In the genomic region with DNA sequence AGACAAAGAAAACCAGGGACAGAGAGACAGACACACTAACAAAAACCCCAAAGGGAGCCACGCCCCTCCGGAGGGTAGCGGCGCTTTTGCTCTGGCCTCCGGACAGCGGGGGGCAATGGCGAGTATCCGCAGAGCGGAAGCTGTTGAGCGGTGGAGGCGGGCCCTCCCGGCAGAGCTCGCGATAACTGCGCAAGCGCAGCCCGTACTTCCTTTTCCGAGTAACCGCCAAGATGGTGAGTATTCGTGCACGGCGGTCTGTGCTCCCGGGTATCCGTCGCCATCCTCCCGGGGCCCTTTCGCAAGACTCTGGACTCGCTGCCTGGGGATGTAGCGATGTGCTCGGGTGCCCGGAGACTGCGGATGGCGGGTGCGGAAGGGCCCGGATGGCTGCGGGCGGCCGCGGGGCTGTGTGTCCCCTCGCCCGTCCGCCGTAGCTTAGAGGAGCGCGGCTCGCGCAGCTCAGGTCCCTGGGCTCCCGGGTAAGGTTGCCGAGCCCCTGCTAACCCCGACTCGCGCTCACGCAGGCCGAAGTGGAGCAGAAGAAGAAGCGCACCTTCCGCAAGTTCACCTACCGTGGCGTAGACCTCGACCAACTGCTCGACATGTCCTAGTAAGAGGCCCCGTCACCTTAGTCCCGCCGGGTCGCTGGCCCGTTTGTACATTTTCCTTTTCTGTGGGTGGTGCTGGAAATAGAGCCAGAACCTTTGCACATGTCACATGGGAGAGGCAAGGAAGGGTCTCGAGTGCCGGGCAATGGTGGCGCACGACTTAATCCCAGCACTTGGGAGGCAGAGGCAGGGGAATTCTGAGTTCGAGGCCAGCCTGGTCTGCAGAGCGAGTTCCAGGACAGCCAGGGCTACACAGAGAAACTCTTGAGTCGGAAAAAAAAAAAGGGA, we compare ENCODE assay signal across 8 mouse cellular contexts. TPM values are rescaled to one million over a fixed set of nuclear protein-coding genes. Genes with fewer than 3 reads are reported as not detected.
DNase-seq lines count a peak whose midpoint lies in the region; ATAC-seq lines count a peak whose summit lies in the region.

Rps15 (plus strand) TSS at position 203 of the 896 bp plus-strand sequence.

- peak; percentile 90 to 96 for ATAC-seq in hematopoietic stem cell, adult 5-6 weeks (replicated peaks in 1 of 2; ENCODE audit: insufficient read depth in 1 of 2, low FRiP score in 2 of 2, low TSS enrichment in 1 of 2, low read depth in 1 of 2, poor library complexity in 2 of 2, severe bottlenecking in 2 of 2)
- peak; percentile 93 for ATAC-seq in lung, embryonic 16.5 days (ENCODE audit: low read depth)

- peaks cover 18% of the 10 kb centered on the region for H3K36me3 ChIP-seq in lung, embryonic 16.5 days (ENCODE audit: control insufficient read depth, insufficient read depth, low read length)

- H3K27ac ChIP-seq in lung, embryonic 16.5 days (ENCODE audit: low read length): peak within 1 kb of the TSS; percentile 84

- peak within 1 kb of the TSS; percentile 97 for H3K9ac ChIP-seq in lung, embryonic 16.5 days (ENCODE audit: low read length)

- peaks cover 16% of the 10 kb centered on the region for H3K4me1 ChIP-seq in lung, embryonic 16.5 days (replicated peaks; ENCODE audit: control insufficient read depth, insufficient read depth, low read length)

- no peaks in the 10 kb centered on the region for H3K9me3 ChIP-seq in lung, embryonic 16.5 days (ENCODE audit: control insufficient read depth, low read length)

- peak; percentile 84 for DNase-seq in MEL-GATA-1-ER (ENCODE audit: extremely low read depth, low read depth)
- DNase-seq in cerebellum, adult 8-10 months: peak; percentile 92
- peak; percentile 96 for DNase-seq in forelimb bud, embryonic 11.5 days (ENCODE audit: low read depth, low spot score)
- peak; percentile 62 for DNase-seq in layer of hippocampus, adult 9-10 months (ENCODE audit: low spot score)
- DNase-seq in ovary, postnatal 10 days (ENCODE audit: low spot score): peak; percentile 85
- DNase-seq in thymus, postnatal 10 days (ENCODE audit: low spot score in 2 of 2): peak; percentile 92 to 94

- H3K4me2 ChIP-seq in lung, embryonic 16.5 days (ENCODE audit: low read depth, low read length): peak within 1 kb of the TSS; percentile 89

- peaks cover under 1% of the 10 kb centered on the region; the same call in 1 of the 2 replicates for H3K27me3 ChIP-seq in lung, embryonic 16.5 days (ENCODE audit: control insufficient read depth, insufficient read depth, low read depth, low read length)

- peak within 1 kb of the TSS; percentile 87 for H3K4me3 ChIP-seq in lung, embryonic 16.5 days (ENCODE audit: low read length)

- under 1% methylated on average over 72 of the region's 72 CpGs for WGBS in lung, embryonic 16.5 days

RNA-seq across cellular contexts. Expression of gene Rps15, which starts in this region (rescaled TPM):
- 2,831 and 3,208 TPM in 2 replicates for total RNA-seq in hematopoietic stem cell, adult 5-6 weeks (2017)
- 915 and 939 TPM in 2 replicates for polyA plus RNA-seq in lung, embryonic 16.5 days (2015; fragmentation: Nextera tagmentation; extraction: Ambion mirVana)

Comparison
In these comparisons a context has a peak if more than half of its experiments do, and no peak if none do; other contexts are left out.
1. Peak in every context shown above with its lines: DNase-seq, ATAC-seq, H3K4me3 ChIP-seq and H3K27ac ChIP-seq.